Mouse (Mus musculus) gastrocnemius, postnatal 14 days (tissue): ENCODE results near the gene Acot12. TPM values are rescaled to one million over a fixed set of nuclear protein-coding genes. Genes with fewer than 3 reads are reported as not detected.
A peak's percentile ranks its signal among the peaks of the same experiment; 100 is the strongest.

Source experiments
- DNase-seq: peaks from one replicate; pipeline ENCODE4 v3.0.0; 2021; ENCODE audit warnings: mixed read lengths
- intact Hi-C: fragments of 180-260 bp; cut with DNase I; formaldehyde crosslinking; loops from one replicate; pipeline ENCODE4 v1.15.1; 2025; ENCODE audit warnings: low total_unique reads
- microRNA-seq, 2 experiments: library from miRNA; unstranded; fragments of <30 nt; microRNA quantifications; one replicate each; pipeline ENCODE4 v1.2.0; 2021
- total RNA-seq, 2 experiments: library from RNA; stranded (reverse); gene quantifications; 2 replicates each; pipeline ENCODE4 v1.2.3; 2021

Gene Acot12
- total RNA-seq, 2 experiments from 2014 or later: not detected

DNA sequence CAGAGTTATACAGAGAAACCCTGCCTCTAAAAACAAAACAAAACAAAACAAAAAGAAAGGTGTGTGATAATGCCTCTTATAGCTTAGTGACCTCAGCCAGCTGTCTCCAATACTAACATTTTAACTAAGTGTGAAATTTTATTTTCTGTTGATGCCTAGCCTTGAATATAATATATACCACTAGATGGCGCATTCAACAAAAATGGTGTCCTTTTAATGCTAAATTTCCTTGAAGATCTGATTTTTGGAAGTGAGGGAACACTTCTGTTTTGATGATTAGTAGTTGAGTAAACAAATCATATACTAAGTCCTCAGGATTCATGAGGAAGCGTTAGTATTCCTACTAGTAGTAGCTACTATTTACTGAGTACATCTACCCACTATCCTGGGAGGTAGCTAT is 68.2 kb downstream of the Acot12 start:
- intact Hi-C loops: no loop called here
- DNase-seq: no peak

DNA sequence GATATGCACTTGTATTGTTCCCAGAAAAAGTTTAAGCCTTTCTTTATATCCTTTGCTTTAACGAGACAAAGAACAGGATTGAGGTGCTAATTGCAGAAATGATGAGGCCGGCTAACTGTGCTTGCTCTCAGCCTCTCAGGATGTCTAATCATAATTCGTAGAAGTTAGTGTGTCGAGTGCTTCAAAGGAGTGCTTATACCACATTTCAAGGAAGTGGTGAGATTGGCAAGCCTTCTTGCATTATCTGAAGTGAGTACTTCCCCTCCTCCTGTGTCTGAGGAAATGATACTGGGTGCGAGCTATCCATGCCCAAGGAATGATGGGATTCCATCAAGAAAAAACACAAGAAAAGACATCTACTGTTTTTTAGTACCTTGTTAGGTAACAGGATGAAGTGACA is 73.4 kb downstream of the Acot12 start:
- intact Hi-C loops: no loop called here
- DNase-seq: no peak

DNA sequence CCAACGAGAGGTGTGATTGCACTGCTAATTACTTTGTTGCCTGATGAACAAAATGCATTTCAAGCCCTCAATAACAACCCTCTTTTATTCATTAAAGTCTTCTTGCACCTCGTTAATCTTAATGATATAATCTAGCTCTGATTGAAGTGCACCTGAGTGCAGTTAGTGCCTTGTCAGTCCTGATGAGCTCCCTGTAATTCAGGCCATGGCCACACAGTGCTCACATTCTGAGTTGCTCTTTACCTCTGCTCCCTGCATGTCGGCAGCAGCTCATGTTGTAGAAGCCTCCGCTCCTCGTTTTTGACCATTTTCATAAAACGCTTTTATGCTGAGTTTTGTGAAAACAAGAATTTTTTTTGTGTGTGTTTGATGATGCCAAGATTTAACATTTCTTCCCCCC is 82.4 kb downstream of the Acot12 start:
- intact Hi-C loops: no loop called here
- DNase-seq: no peak

DNA sequence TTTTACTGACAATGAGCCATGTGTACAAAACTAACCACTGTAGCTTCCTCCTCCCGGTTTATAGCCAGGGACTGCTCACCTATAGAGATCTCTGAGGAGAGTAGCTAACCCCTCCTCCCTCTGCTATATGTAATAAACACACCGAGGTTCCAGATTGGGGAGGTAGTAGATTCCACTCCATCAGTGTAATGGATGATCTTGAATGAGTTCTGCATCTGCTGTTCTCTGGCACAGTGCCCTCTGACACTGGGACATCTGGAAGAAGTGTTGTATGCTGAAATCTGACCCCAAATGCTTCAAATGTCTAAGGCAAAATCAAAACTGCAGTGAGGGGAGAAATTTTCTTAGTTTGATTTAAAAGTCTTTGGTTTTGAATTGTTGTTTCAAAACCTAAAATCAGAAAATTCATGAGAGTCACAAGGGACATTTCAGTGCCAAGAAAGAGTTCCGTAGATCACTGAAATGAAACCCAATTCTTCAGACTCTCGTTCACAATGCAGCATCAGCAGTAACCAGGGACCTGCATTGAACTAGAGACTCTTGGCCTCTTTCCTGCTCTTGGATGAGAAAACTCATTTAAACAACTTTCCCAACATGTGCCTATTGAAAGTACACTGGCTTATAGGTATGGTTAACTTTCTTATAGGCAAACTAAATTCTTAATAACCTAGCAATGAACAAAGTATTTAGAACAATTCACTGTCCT is 83.7 kb downstream of the Acot12 start:
- DNase-seq: peak; percentile 80
- intact Hi-C loops: no loop called here

DNA sequence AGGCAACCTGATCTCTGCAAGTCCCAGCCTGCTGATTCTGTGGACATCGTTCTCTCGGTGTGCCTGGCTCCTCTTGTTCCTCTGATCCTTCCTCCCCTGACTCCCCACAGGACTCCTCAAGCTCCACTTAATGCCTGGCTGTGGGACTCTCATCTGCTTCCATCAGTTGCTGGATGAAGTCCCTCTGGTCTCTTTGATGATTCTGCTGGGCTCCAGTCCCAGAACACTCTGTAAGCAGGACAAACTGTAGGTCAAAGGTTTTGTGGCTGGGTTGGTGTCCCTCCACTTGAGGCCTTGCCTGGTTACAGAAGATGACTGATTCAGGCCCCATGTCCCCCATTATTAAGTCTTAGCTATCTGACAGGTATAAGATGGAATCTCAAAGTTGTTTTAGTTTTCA is 84.8 kb downstream of the Acot12 start:
- DNase-seq: peak; percentile 24
- intact Hi-C loops: no loop called here

DNA sequence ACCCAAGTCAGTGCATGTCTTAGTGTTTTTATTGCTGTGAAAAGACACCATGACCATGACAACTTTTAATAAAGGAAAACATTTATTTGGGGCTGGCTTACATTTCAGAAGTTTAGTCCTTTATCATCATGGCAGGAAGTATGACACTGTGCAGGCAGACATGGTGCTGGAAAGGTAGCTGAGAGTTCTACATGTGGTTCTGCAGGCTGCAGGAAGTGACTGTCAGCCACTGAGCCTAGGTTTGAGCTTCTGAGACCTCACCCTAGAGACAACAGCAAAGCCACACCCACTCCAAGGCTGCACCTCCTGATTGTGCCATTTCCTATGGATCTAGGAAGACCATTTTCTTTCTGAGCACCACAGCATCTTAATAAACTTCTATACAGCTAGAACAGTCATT is 86.6 kb downstream of the Acot12 start:
- no peak for DNase-seq
- intact Hi-C loops: no loop called here

Small RNA genes within 50 kb of the gene (microRNA-seq; reads per million reads assigned to microRNA genes)
- gene Gm27656: 0 reads per million in 2 experiments

Other genes with a start within 250 kb of the Acot12 start
- gene Zcchc9, start 66.2 kb downstream of the Acot12 start, total RNA-seq: 10 to 100 TPM; 12.9 to 14.4 TPM
- gene Ckmt2, start 135.4 kb downstream of the Acot12 start, total RNA-seq: 100 to 1,000 TPM; 604 to 917 TPM